Mouse (Mus musculus): Measurements from ENCODE around the gene Tmem167. TPM values are rescaled to one million over a fixed set of nuclear protein-coding genes. Genes with fewer than 3 reads are reported as not detected.

Tmem167 gene
- polyA plus RNA-seq (2012; rRNA removed) = 0.85 and 1.6 TPM in 2 replicates

DNA sequence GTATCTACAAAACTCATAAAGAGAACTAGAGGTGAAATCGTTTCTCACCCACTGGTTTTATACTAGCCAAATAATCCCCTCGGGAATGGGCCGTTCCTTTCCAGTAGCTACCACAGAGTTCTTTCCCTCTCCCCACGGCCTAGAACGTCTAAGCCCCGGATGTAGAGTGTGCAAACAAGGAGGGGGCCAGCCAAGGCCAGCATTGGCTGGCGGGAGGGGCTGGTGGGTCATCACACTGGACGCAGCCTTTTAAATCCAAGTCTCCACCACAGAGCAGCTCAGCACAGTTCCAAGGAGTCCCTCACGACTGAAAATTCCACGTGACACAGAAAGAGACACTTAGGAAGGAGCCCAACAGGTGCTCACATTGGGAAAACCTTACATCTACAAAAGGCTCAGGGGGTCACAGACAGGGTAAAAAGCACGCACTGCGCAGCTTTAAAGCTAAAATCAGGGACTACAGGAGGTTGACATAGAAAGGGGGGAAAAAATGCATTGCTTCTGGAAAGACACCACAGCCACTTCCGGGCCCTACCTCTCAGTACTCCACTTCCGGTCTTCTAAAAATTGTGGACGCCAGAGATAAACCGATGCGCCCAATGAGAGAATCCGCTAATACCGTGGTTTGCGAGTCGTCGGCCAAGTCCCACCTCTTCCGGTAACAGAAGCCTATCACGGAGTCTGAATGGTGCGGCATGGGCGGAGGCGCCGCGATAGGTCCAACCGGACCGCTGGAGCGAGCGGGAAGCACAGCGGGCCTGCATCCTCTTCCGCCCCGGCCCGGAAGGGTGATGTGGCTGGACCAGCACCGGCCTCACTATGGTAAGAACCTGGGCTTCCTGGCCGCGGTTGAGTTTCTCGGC, at the start of gene Tmem167, which contains the start of gene Xrcc4:
Gene Tmem167 (plus strand): TSS at position 162 of the 863 bp plus-strand sequence.
Gene Xrcc4 (minus strand): TSS at position 647 of the 863 bp plus-strand sequence.
- 2% methylated on average over 41 of the region's 41 CpGs for WGBS
- Histone ChIP-seq H3K27me3 (ENCODE audit: control insufficient read depth, insufficient read depth, low read length) (no peaks in the 10 kb centered on the region), H3K4me1 (ENCODE audit: control insufficient read depth, insufficient read depth, insufficient read length, low read length) (no peaks in the 10 kb centered on the region), H3K36me3 (ENCODE audit: control insufficient read depth, insufficient read depth, low read length) (no peaks in the 10 kb centered on the region), H3K27ac (ENCODE audit: insufficient read depth, low read depth, low read length) (peak within 1 kb of the TSS; percentile 80), H3K4me3 (ENCODE audit: low read depth, low read length) (peak within 1 kb of the TSS; percentile 75)
- TF ChIP-seq CTCF (IDR thresholded peaks at IDR 0.05; ENCODE audit: extremely low read depth, insufficient read length, insufficient replicate concordance, low read depth, low read length) = no peak
- peak; percentile 83 for TF ChIP-seq POLR2A (IDR thresholded peaks at IDR 0.05; ENCODE audit: low read depth, low read length)

DNA sequence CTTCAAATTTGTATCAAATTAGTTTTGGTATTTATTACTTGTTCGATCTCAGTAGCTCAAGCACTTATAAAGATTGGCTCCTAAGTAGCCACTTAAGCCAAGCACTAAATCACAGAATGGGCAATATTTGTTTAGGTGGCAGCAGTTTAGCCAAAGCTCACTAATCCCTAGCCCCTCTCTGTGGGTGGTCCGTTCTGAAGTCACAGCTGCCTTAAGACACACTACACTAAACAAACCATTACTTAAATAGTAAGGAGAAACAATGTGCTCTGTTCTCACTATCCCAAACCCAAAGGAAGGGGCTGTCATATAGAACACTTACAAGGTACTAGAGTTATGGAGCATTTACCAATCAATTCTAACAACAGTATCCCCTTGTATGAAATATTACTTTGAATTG, 49.3 kb upstream of the Tmem167 start:
- H3K4me3 ChIP-seq (ENCODE audit: low read depth, low read length) = no peak overlapping the region
- WGBS = 62% methylated on average over 2 of the region's 2 CpGs
- H3K27ac ChIP-seq (ENCODE audit: insufficient read depth, low read depth, low read length) = no peak overlapping the region
- H3K27me3 ChIP-seq (ENCODE audit: control insufficient read depth, insufficient read depth, low read length) = no peaks in the 10 kb centered on the region
- TF ChIP-seq CTCF (IDR thresholded peaks at IDR 0.05; ENCODE audit: extremely low read depth, insufficient read length, insufficient replicate concordance, low read depth, low read length) = no peak
- no peak for TF ChIP-seq POLR2A (IDR thresholded peaks at IDR 0.05; ENCODE audit: low read depth, low read length)
- H3K4me1 ChIP-seq (ENCODE audit: control insufficient read depth, insufficient read depth, insufficient read length, low read length) = no peaks in the 10 kb centered on the region
- H3K36me3 ChIP-seq (ENCODE audit: control insufficient read depth, insufficient read depth, low read length) = no peaks in the 10 kb centered on the region

DNA sequence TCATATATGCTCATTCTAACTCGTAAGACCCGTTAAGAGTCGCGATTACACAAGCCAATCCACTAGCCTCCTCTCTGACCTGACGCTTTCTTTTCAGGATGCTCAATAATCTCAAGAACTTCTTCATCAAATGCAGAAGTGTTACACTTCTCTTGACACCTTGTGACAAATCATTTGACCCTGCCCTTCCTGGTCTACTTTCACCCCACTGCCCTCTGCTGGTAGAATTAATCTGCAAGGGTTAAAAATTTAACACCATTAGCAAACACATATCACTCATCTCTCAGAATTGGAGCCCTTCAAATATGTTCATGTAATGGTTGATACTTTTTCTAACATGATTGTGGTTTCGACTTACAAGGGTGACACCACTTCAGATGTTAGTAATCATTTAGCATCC, 37.2 kb upstream of the Tmem167 start:
- no peaks in the 10 kb centered on the region for H3K36me3 ChIP-seq (ENCODE audit: control insufficient read depth, insufficient read depth, low read length)
- no peaks in the 10 kb centered on the region for H3K4me1 ChIP-seq (ENCODE audit: control insufficient read depth, insufficient read depth, insufficient read length, low read length)
- no peaks in the 10 kb centered on the region for H3K27me3 ChIP-seq (ENCODE audit: control insufficient read depth, insufficient read depth, low read length)
- no peak overlapping the region for H3K27ac ChIP-seq (ENCODE audit: insufficient read depth, low read depth, low read length)
- no peak overlapping the region for H3K4me3 ChIP-seq (ENCODE audit: low read depth, low read length)
- WGBS = 85% methylated on average over 6 of the region's 6 CpGs
- TF ChIP-seq POLR2A (IDR thresholded peaks at IDR 0.05; ENCODE audit: low read depth, low read length) (no peak), CTCF (IDR thresholded peaks at IDR 0.05; ENCODE audit: extremely low read depth, insufficient read length, insufficient replicate concordance, low read depth, low read length) (no peak)

DNA sequence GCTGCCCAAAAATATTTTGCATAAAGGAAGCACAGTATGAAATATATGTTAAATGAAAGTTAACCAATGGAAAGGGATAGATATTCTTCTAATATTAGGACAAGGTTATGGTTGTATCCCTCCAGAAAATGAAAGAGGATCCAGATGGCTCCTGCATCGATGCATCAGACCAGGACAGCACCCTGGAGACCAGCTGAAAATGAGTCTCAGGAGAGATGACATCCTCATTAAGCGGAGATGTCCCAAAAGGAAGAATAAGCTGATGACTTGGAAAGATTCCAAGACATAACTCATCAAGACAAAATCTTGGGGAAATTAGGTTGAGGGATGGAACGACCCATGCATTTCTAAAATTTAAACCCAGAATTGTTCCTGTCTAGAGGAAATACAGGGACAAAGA, 36.5 kb upstream of the Tmem167 start:
- no peaks in the 10 kb centered on the region for H3K4me1 ChIP-seq (ENCODE audit: control insufficient read depth, insufficient read depth, insufficient read length, low read length)
- no peaks in the 10 kb centered on the region for H3K36me3 ChIP-seq (ENCODE audit: control insufficient read depth, insufficient read depth, low read length)
- TF ChIP-seq CTCF (IDR thresholded peaks at IDR 0.05; ENCODE audit: extremely low read depth, insufficient read length, insufficient replicate concordance, low read depth, low read length) (no peak), POLR2A (IDR thresholded peaks at IDR 0.05; ENCODE audit: low read depth, low read length) (no peak)
- H3K4me3 ChIP-seq (ENCODE audit: low read depth, low read length) = no peak overlapping the region
- WGBS = 86% methylated on average over 3 of the region's 3 CpGs
- H3K27me3 ChIP-seq (ENCODE audit: control insufficient read depth, insufficient read depth, low read length) = no peaks in the 10 kb centered on the region
- no peak overlapping the region for H3K27ac ChIP-seq (ENCODE audit: insufficient read depth, low read depth, low read length)

DNA sequence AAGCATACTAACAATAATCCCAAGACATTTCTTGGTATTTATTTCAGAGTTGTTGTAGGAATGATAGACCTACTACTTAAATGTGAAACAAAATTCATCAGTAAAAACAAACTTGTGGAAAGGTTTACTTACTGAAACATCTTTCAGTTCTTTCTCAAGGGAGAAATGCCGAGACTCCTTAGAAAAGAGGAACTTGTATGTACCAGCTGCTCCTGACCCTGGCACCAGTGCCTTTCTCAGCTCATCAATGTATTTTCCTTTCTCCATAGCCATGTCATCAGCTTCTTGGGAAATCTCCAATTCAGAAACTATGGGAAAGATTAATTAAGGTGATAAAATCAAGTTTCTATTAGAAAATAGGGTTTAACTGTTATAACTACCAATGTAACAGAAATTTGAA, 27.0 kb upstream of the Tmem167 start:
- Histone ChIP-seq H3K4me3 (ENCODE audit: low read depth, low read length) (no peak overlapping the region), H3K36me3 (ENCODE audit: control insufficient read depth, insufficient read depth, low read length) (no peaks in the 10 kb centered on the region), H3K27ac (ENCODE audit: insufficient read depth, low read depth, low read length) (no peak overlapping the region), H3K4me1 (ENCODE audit: control insufficient read depth, insufficient read depth, insufficient read length, low read length) (no peaks in the 10 kb centered on the region), H3K27me3 (ENCODE audit: control insufficient read depth, insufficient read depth, low read length) (no peaks in the 10 kb centered on the region)
- 81% methylated on average over 1 of the region's 1 CpGs for WGBS
- TF ChIP-seq POLR2A (IDR thresholded peaks at IDR 0.05; ENCODE audit: low read depth, low read length) (no peak), CTCF (IDR thresholded peaks at IDR 0.05; ENCODE audit: extremely low read depth, insufficient read length, insufficient replicate concordance, low read depth, low read length) (no peak)

DNA sequence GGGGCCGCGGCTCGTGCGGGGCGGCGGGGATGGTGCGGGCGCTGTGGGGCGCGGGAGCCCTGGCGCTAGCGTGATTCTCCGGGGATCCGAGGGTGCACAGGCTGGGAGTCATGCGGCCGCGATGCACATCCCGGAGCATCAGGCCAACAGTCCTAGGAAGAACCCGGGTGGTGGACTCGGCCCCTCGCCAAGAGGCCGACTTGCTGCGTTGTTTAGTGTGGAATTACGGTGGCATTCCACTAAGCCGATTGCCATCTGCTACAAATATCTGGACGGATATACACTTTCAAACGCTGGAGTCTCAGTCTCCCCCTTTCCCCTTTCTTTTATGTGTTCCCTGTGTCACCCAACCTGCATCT, 881 bp downstream of the Tmem167 start:
- Histone ChIP-seq H3K27me3 (ENCODE audit: control insufficient read depth, insufficient read depth, low read length) (no peaks in the 10 kb centered on the region), H3K27ac (ENCODE audit: insufficient read depth, low read depth, low read length) (peak overlapping the region; percentile 53), H3K4me1 (ENCODE audit: control insufficient read depth, insufficient read depth, insufficient read length, low read length) (no peaks in the 10 kb centered on the region), H3K4me3 (ENCODE audit: low read depth, low read length) (peak overlapping the region; percentile 75), H3K36me3 (ENCODE audit: control insufficient read depth, insufficient read depth, low read length) (no peaks in the 10 kb centered on the region)
- WGBS = 1% methylated on average over 27 of the region's 27 CpGs
- TF ChIP-seq POLR2A (IDR thresholded peaks at IDR 0.05; ENCODE audit: low read depth, low read length) = no peak
- no peak for TF ChIP-seq CTCF (IDR thresholded peaks at IDR 0.05; ENCODE audit: extremely low read depth, insufficient read length, insufficient replicate concordance, low read depth, low read length)

DNA sequence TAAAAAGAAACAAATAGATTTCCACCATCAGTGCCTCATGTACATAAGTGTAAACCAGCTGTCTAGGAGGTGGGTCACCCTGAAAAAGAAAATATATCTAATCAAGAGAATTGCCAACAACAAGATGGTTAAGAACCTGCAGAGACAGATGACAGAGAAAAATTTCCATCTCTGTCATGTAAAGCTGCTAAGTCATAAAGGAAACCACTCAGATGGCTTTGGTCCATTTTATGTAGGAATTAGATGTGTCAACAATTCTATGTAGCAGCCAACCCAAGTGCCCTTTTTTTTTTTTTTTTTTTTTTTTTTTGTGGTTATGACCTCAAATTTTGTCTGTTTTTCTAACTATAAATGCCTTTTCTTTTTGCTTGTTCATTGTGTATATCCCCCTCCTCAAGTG, 12.6 kb downstream of the Tmem167 start:
- Histone ChIP-seq H3K27me3 (ENCODE audit: control insufficient read depth, insufficient read depth, low read length) (no peaks in the 10 kb centered on the region), H3K4me1 (ENCODE audit: control insufficient read depth, insufficient read depth, insufficient read length, low read length) (no peaks in the 10 kb centered on the region), H3K27ac (ENCODE audit: insufficient read depth, low read depth, low read length) (no peak overlapping the region), H3K4me3 (ENCODE audit: low read depth, low read length) (no peak overlapping the region), H3K36me3 (ENCODE audit: control insufficient read depth, insufficient read depth, low read length) (peaks cover 37% of the 10 kb centered on the region)
- TF ChIP-seq CTCF (IDR thresholded peaks at IDR 0.05; ENCODE audit: extremely low read depth, insufficient read length, insufficient replicate concordance, low read depth, low read length) = no peak
- TF ChIP-seq POLR2A (IDR thresholded peaks at IDR 0.05; ENCODE audit: low read depth, low read length) = no peak
